Mouse (Mus musculus): ENCODE results near the gene Sgce. TPM values are rescaled to one million over a fixed set of nuclear protein-coding genes. Genes with fewer than 3 reads are reported as not detected.

Gene Sgce
- polyA plus RNA-seq, 1 experiment from 2014 or later = 52.7 TPM

DNA sequence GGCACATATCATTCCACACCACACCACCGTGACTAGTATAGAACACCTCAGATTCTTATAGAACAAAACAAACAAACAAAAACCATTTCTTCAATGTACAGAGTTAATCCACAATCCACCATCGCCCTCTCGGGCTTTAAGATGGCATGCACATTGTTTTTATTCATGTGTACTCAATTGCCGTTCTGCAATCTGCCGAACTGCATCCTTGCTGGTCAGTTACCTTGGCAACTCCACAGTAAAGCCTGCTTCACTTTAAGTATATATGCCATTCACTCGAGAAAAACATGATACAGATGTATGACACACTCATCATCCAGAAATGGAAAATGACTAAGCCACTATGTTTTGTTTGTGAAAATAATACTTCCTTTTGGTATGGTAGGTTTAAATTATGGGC lies 24.9 kb downstream of the Sgce start:
- H3K4me1 ChIP-seq (ENCODE audit: control insufficient read depth in 2 of 2, insufficient read depth in 2 of 2, low read length in 2 of 2) = no peaks in the 10 kb centered on the region
- no peaks in the 10 kb centered on the region for H3K36me3 ChIP-seq (ENCODE audit: control insufficient read depth, insufficient read depth, low read length)
- no peak overlapping the region for H3K4me2 ChIP-seq (ENCODE audit: low read length)
- no peak overlapping the region for H3K27ac ChIP-seq (replicated peaks in 1 of 2; ENCODE audit: control insufficient read depth in 1 of 2, insufficient read depth in 1 of 2, low read depth in 2 of 2, low read length in 2 of 2)
- no peak for ATAC-seq (ENCODE audit: insufficient number of reproducible peaks, insufficient read depth, low FRiP score, low read depth)
- WGBS = 74% methylated on average over 6 of the region's 6 CpGs
- no peak overlapping the region for H3K9ac ChIP-seq (ENCODE audit: low read length)
- no peak overlapping the region for H3K4me3 ChIP-seq (ENCODE audit: control insufficient read depth in 1 of 2, insufficient read depth in 1 of 2, low read depth in 1 of 2, low read length in 2 of 2)
- no peaks in the 10 kb centered on the region for H3K27me3 ChIP-seq (ENCODE audit: control insufficient read depth, insufficient read depth, low read length)
- no peaks in the 10 kb centered on the region for H3K9me3 ChIP-seq (ENCODE audit: control insufficient read depth, low read length)

DNA sequence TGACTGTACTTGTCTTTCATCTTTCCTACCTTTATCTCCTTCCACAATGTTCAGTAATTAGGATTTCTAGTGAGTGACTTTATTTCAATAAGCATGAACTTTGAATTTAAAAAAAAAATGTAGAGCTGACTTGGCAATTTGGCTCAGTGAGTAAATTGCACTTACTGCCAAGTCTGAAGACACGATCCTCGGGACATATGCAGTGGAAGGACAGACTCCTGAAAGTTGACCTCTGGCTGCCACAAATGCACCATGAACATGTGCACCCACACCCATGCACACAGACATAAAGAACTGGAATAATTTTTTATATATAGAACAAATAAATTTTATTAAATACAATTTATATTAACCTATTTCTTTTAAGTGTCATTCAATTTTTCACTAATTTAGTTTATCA lies 29.7 kb downstream of the Sgce start:
- no peaks in the 10 kb centered on the region for H3K4me1 ChIP-seq (ENCODE audit: control insufficient read depth in 2 of 2, insufficient read depth in 2 of 2, low read length in 2 of 2)
- H3K27ac ChIP-seq (replicated peaks in 1 of 2; ENCODE audit: control insufficient read depth in 1 of 2, insufficient read depth in 1 of 2, low read depth in 2 of 2, low read length in 2 of 2) = no peak overlapping the region
- peaks cover 7% of the 10 kb centered on the region; the same call in 1 of the 2 replicates for H3K36me3 ChIP-seq (ENCODE audit: control insufficient read depth, insufficient read depth, low read length)
- H3K27me3 ChIP-seq (ENCODE audit: control insufficient read depth, insufficient read depth, low read length) = no peaks in the 10 kb centered on the region
- 80% methylated on average over 2 of the region's 2 CpGs for WGBS
- H3K9me3 ChIP-seq (ENCODE audit: control insufficient read depth, low read length) = no peaks in the 10 kb centered on the region
- no peak overlapping the region for H3K9ac ChIP-seq (ENCODE audit: low read length)
- no peak overlapping the region for H3K4me3 ChIP-seq (ENCODE audit: control insufficient read depth in 1 of 2, insufficient read depth in 1 of 2, low read depth in 1 of 2, low read length in 2 of 2)
- no peak for ATAC-seq (ENCODE audit: insufficient number of reproducible peaks, insufficient read depth, low FRiP score, low read depth)
- H3K4me2 ChIP-seq (ENCODE audit: low read length) = no peak overlapping the region

DNA sequence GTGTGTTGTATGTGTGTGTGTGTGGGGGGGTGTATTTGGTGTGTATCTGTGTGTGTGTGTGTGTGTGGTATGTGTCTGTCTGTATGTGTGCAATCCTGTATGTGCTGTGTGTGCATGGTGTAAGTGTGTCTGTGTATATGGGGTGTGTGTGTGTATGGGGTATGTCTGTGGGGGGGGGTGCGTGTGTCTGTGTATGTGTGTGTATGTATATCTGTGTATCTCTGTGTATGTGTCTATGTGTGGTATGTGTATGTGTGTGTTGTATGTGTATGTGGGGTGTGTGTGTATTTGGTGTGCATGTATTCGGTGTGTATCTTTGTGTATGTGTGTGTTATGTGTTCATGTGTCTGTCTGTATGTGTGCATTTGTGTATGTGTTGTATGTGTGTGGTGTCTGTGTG lies 30.8 kb downstream of the Sgce start:
- WGBS = 93% methylated on average over 2 of the region's 2 CpGs
- Histone ChIP-seq H3K9ac (ENCODE audit: low read length) (no peak overlapping the region), H3K36me3 (ENCODE audit: control insufficient read depth, insufficient read depth, low read length) (peaks cover 7% of the 10 kb centered on the region; the same call in 1 of the 2 replicates), H3K9me3 (ENCODE audit: control insufficient read depth, low read length) (no peaks in the 10 kb centered on the region), H3K4me1 (ENCODE audit: control insufficient read depth in 2 of 2, insufficient read depth in 2 of 2, low read length in 2 of 2) (no peaks in the 10 kb centered on the region), H3K27ac (replicated peaks in 1 of 2; ENCODE audit: control insufficient read depth in 1 of 2, insufficient read depth in 1 of 2, low read depth in 2 of 2, low read length in 2 of 2) (no peak overlapping the region), H3K4me3 (ENCODE audit: control insufficient read depth in 1 of 2, insufficient read depth in 1 of 2, low read depth in 1 of 2, low read length in 2 of 2) (no peak overlapping the region), H3K27me3 (ENCODE audit: control insufficient read depth, insufficient read depth, low read length) (no peaks in the 10 kb centered on the region), H3K4me2 (ENCODE audit: low read length) (no peak overlapping the region)
- no peak for ATAC-seq (ENCODE audit: insufficient number of reproducible peaks, insufficient read depth, low FRiP score, low read depth)

DNA sequence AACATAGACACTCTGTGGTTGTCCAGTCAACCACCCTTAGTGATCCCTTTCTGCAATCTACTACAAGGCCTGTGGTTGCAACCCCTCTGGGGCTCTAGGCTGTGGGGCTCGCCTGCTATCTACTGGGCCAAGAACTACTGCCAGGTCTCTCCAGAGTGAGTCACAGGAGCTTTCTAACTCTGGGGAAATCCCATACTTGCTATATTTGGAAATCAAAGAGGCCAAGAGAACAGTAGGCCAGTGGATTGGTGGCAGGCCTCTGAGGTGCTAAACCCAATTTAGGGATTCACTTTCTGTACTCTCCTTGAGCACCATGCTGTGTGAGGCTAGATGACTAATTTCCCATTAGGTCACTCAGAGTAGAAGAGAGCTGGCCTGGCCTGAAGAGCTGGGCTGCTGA lies 38.0 kb downstream of the Sgce start:
- H3K36me3 ChIP-seq (ENCODE audit: control insufficient read depth, insufficient read depth, low read length) = no peaks in the 10 kb centered on the region
- no peaks in the 10 kb centered on the region for H3K9me3 ChIP-seq (ENCODE audit: control insufficient read depth, low read length)
- ATAC-seq (ENCODE audit: insufficient number of reproducible peaks, insufficient read depth, low FRiP score, low read depth) = peak; percentile 35; the same call in 1 of the 2 replicates
- 37% methylated on average over 1 of the region's 1 CpGs for WGBS
- no peaks in the 10 kb centered on the region for H3K27me3 ChIP-seq (ENCODE audit: control insufficient read depth, insufficient read depth, low read length)
- peaks cover 6 to 23% of the 10 kb centered on the region in 2 experiments for H3K4me1 ChIP-seq (ENCODE audit: control insufficient read depth in 2 of 2, insufficient read depth in 2 of 2, low read length in 2 of 2)
- H3K27ac ChIP-seq (replicated peaks in 1 of 2; ENCODE audit: control insufficient read depth in 1 of 2, insufficient read depth in 1 of 2, low read depth in 2 of 2, low read length in 2 of 2) = peak overlapping the region in 1 of 2 experiments; percentile 38; a peak in 1 of 4 replicates
- no peak overlapping the region for H3K4me3 ChIP-seq (ENCODE audit: control insufficient read depth in 1 of 2, insufficient read depth in 1 of 2, low read depth in 1 of 2, low read length in 2 of 2)
- no peak overlapping the region for H3K4me2 ChIP-seq (ENCODE audit: low read length)
- H3K9ac ChIP-seq (ENCODE audit: low read length) = no peak overlapping the region

DNA sequence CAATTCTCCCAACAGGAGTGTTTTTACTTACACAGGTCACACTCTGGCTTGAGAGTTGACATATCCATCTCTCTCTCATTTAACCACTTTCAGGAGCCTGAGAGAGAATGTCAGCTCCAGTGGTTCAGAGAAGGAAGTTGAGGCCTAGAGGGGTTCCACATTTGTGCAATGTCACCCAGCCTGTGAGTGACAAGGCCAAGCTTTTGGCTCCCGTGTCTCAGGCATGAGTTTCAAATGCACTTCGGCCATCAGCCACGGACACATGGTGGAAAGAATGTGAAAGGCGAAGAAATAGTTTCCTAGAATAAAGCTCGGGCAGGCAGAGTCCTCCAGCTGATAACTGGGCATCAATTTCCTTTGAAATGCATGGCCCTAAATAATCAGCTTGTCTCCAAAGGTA lies 40.6 kb downstream of the Sgce start:
- H3K4me2 ChIP-seq (ENCODE audit: low read length) = no peak overlapping the region
- no peak for ATAC-seq (ENCODE audit: insufficient number of reproducible peaks, insufficient read depth, low FRiP score, low read depth)
- H3K27me3 ChIP-seq (ENCODE audit: control insufficient read depth, insufficient read depth, low read length) = no peaks in the 10 kb centered on the region
- no peak overlapping the region for H3K9ac ChIP-seq (ENCODE audit: low read length)
- H3K36me3 ChIP-seq (ENCODE audit: control insufficient read depth, insufficient read depth, low read length) = no peaks in the 10 kb centered on the region
- H3K4me3 ChIP-seq (ENCODE audit: control insufficient read depth in 1 of 2, insufficient read depth in 1 of 2, low read depth in 1 of 2, low read length in 2 of 2) = no peak overlapping the region
- WGBS = 15% methylated on average over 5 of the region's 5 CpGs
- no peak overlapping the region for H3K27ac ChIP-seq (replicated peaks in 1 of 2; ENCODE audit: control insufficient read depth in 1 of 2, insufficient read depth in 1 of 2, low read depth in 2 of 2, low read length in 2 of 2)
- no peaks in the 10 kb centered on the region for H3K9me3 ChIP-seq (ENCODE audit: control insufficient read depth, low read length)
- H3K4me1 ChIP-seq (ENCODE audit: control insufficient read depth in 2 of 2, insufficient read depth in 2 of 2, low read length in 2 of 2) = peaks cover 6 to 23% of the 10 kb centered on the region in 2 experiments

DNA sequence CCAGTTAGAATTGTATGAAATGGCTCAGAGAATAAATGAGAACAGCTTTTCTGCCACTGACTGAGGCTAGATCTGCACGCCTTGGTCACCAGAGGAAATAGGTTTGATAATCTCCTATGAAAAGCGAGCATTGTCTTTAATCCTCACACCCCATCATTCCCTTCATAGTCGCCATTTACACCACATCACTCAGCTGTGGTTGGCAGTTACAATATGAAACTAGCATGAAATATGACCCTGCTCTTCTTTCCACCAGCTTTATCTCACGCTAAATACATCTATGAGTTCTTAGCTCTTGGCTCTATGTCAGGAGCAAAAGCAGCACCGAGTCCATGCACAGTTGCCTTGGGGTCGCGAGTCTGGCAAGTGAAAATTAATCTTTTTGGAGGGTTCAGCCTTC lies 43.1 kb downstream of the Sgce start:
- Histone ChIP-seq H3K4me3 (ENCODE audit: control insufficient read depth in 1 of 2, insufficient read depth in 1 of 2, low read depth in 1 of 2, low read length in 2 of 2) (no peak overlapping the region), H3K9ac (ENCODE audit: low read length) (no peak overlapping the region), H3K4me2 (ENCODE audit: low read length) (no peak overlapping the region), H3K4me1 (ENCODE audit: control insufficient read depth in 2 of 2, insufficient read depth in 2 of 2, low read length in 2 of 2) (peaks cover 6 to 19% of the 10 kb centered on the region in 2 experiments), H3K36me3 (ENCODE audit: control insufficient read depth, insufficient read depth, low read length) (no peaks in the 10 kb centered on the region), H3K9me3 (ENCODE audit: control insufficient read depth, low read length) (no peaks in the 10 kb centered on the region), H3K27me3 (ENCODE audit: control insufficient read depth, insufficient read depth, low read length) (no peaks in the 10 kb centered on the region), H3K27ac (replicated peaks in 1 of 2; ENCODE audit: control insufficient read depth in 1 of 2, insufficient read depth in 1 of 2, low read depth in 2 of 2, low read length in 2 of 2) (no peak overlapping the region)
- WGBS = 61% methylated on average over 7 of the region's 7 CpGs
- ATAC-seq (ENCODE audit: insufficient number of reproducible peaks, insufficient read depth, low FRiP score, low read depth) = no peak

DNA sequence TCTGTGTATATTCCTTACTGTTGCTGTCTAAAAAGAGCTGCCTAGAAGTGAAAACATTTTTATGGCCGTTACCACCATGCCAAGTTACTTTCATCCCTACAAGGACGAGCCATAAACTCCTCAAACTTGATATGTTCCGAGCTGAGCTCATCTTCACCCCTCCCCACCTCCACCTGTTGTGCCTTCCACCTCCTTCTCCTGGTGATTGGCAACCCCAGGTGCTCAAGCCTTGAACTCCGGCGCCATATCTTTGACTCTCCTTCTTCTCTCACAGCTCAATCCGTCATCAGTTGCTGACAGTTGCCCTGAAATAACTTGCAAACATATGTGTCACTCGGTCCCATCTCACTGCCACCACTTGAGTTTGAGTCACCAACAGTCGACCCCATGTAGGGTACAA lies 45.4 kb downstream of the Sgce start:
- H3K36me3 ChIP-seq (ENCODE audit: control insufficient read depth, insufficient read depth, low read length) = no peaks in the 10 kb centered on the region
- ATAC-seq (ENCODE audit: insufficient number of reproducible peaks, insufficient read depth, low FRiP score, low read depth) = no peak
- H3K9ac ChIP-seq (ENCODE audit: low read length) = no peak overlapping the region
- no peaks in the 10 kb centered on the region for H3K9me3 ChIP-seq (ENCODE audit: control insufficient read depth, low read length)
- H3K27ac ChIP-seq (replicated peaks in 1 of 2; ENCODE audit: control insufficient read depth in 1 of 2, insufficient read depth in 1 of 2, low read depth in 2 of 2, low read length in 2 of 2) = no peak overlapping the region
- WGBS = 62% methylated on average over 8 of the region's 8 CpGs
- no peak overlapping the region for H3K4me2 ChIP-seq (ENCODE audit: low read length)
- H3K27me3 ChIP-seq (ENCODE audit: control insufficient read depth, insufficient read depth, low read length) = no peaks in the 10 kb centered on the region
- H3K4me3 ChIP-seq (ENCODE audit: control insufficient read depth in 1 of 2, insufficient read depth in 1 of 2, low read depth in 1 of 2, low read length in 2 of 2) = no peak overlapping the region
- H3K4me1 ChIP-seq (ENCODE audit: control insufficient read depth in 2 of 2, insufficient read depth in 2 of 2, low read length in 2 of 2) = peaks cover 6 to 15% of the 10 kb centered on the region in 2 experiments

DNA sequence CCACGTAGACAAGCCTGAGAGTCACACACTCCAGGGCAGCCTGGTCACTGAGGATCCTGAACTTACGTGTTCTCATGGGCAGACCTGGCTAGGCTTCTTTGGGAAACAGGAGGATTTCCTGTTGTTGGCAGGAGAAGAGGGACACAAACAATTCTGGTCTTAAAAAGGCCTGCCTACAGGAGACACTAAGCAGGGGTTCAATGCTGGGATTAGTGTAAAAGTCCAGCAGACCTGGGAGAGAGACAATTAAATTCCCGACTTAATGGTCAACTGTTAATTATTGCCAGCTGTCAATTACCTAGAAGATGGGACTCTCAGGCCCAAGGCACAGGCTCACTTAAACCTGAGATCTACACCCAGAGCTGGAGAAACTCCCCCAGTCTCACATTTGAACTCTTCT lies 51.2 kb downstream of the Sgce start:
- WGBS = 71% methylated on average over 3 of the region's 3 CpGs
- Histone ChIP-seq H3K27ac (replicated peaks in 1 of 2; ENCODE audit: control insufficient read depth in 1 of 2, insufficient read depth in 1 of 2, low read depth in 2 of 2, low read length in 2 of 2) (no peak overlapping the region), H3K27me3 (ENCODE audit: control insufficient read depth, insufficient read depth, low read length) (no peaks in the 10 kb centered on the region), H3K4me1 (ENCODE audit: control insufficient read depth in 2 of 2, insufficient read depth in 2 of 2, low read length in 2 of 2) (no peaks in the 10 kb centered on the region), H3K4me3 (ENCODE audit: control insufficient read depth in 1 of 2, insufficient read depth in 1 of 2, low read depth in 1 of 2, low read length in 2 of 2) (no peak overlapping the region), H3K4me2 (ENCODE audit: low read length) (no peak overlapping the region), H3K9me3 (ENCODE audit: control insufficient read depth, low read length) (0 out of 2 replicates have a peak, but pooled peaks cover 3% of the 10 kb centered on the region), H3K36me3 (ENCODE audit: control insufficient read depth, insufficient read depth, low read length) (peaks cover 7% of the 10 kb centered on the region; the same call in 1 of the 2 replicates), H3K9ac (ENCODE audit: low read length) (no peak overlapping the region)
- ATAC-seq (ENCODE audit: insufficient number of reproducible peaks, insufficient read depth, low FRiP score, low read depth) = no peak
